Mouse (Mus musculus): ENCODE data around the gene A630076J17Rik. TPM values are rescaled to one million over a fixed set of nuclear protein-coding genes. Genes with fewer than 3 reads are reported as not detected.

The A630076J17Rik gene
- polyA plus RNA-seq, 1 experiment from 2014 or later, result not detected

- Histone ChIP-seq H3K4me1 (ENCODE audit: control insufficient read depth, insufficient read depth, low read length) (peaks cover 6% of the 10 kb centered on the region; the same call in 1 of the 2 replicates), H3K4me2 (no peak overlapping the region), H3K27ac (ENCODE audit: low read depth, low read length) (no peak overlapping the region), H3K36me3 (ENCODE audit: control insufficient read depth, insufficient read depth, low read length) (no peaks in the 10 kb centered on the region), H3K4me3 (ENCODE audit: low read depth, low read length) (no peak overlapping the region), H3K9me3 (replicated peaks; ENCODE audit: control insufficient read depth, low read length) (no peaks in the 10 kb centered on the region), H3K9ac (ENCODE audit: low read depth, low read length) (no peak overlapping the region), H3K27me3 (ENCODE audit: control insufficient read depth, insufficient read depth, low read length) (0 out of 2 replicates have a peak, but pooled peaks cover 3% of the 10 kb centered on the region)
- no peak for ATAC-seq (replicated peaks; ENCODE audit: insufficient number of reproducible peaks, low FRiP score, low TSS enrichment)
- WGBS (ENCODE audit: insufficient replicate concordance), result 49% methylated on average over 5 of the region's 5 CpGs
These were observed 44.9 kb downstream of the A630076J17Rik start for GRCm38 (mm10) chr3:107275351-107275750.

GRCm38 (mm10) chr3:107275996-107276395 is 45.6 kb downstream of the A630076J17Rik start:
- 60% methylated on average over 4 of the region's 4 CpGs for WGBS (ENCODE audit: insufficient replicate concordance)
- ATAC-seq (replicated peaks; ENCODE audit: insufficient number of reproducible peaks, low FRiP score, low TSS enrichment), result no peak
- H3K4me2 ChIP-seq, result no peak overlapping the region

GRCm38 (mm10) chr3:107276626-107277025 is 46.2 kb downstream of the A630076J17Rik start:
- Histone ChIP-seq H3K4me3 (ENCODE audit: low read depth, low read length) (no peak overlapping the region), H3K4me2 (no peak overlapping the region), H3K27me3 (ENCODE audit: control insufficient read depth, insufficient read depth, low read length) (0 out of 2 replicates have a peak, but pooled peaks cover 3% of the 10 kb centered on the region), H3K9ac (ENCODE audit: low read depth, low read length) (no peak overlapping the region), H3K27ac (ENCODE audit: low read depth, low read length) (no peak overlapping the region), H3K9me3 (replicated peaks; ENCODE audit: control insufficient read depth, low read length) (no peaks in the 10 kb centered on the region), H3K4me1 (ENCODE audit: control insufficient read depth, insufficient read depth, low read length) (peaks cover 6% of the 10 kb centered on the region; the same call in 1 of the 2 replicates), H3K36me3 (ENCODE audit: control insufficient read depth, insufficient read depth, low read length) (no peaks in the 10 kb centered on the region)
- ATAC-seq (replicated peaks; ENCODE audit: insufficient number of reproducible peaks, low FRiP score, low TSS enrichment), result no peak
- WGBS (ENCODE audit: insufficient replicate concordance), result 78% methylated on average over 3 of the region's 3 CpGs

More at GRCm38 (mm10) chr3:107275996-107276395, 45.6 kb downstream of the A630076J17Rik start:
- Histone ChIP-seq H3K9me3 (replicated peaks; ENCODE audit: control insufficient read depth, low read length) (no peaks in the 10 kb centered on the region), H3K36me3 (ENCODE audit: control insufficient read depth, insufficient read depth, low read length) (no peaks in the 10 kb centered on the region), H3K9ac (ENCODE audit: low read depth, low read length) (no peak overlapping the region), H3K4me1 (ENCODE audit: control insufficient read depth, insufficient read depth, low read length) (peaks cover 6% of the 10 kb centered on the region; the same call in 1 of the 2 replicates), H3K27ac (ENCODE audit: low read depth, low read length) (no peak overlapping the region), H3K4me3 (ENCODE audit: low read depth, low read length) (no peak overlapping the region), H3K27me3 (ENCODE audit: control insufficient read depth, insufficient read depth, low read length) (0 out of 2 replicates have a peak, but pooled peaks cover 3% of the 10 kb centered on the region)

GRCm38 (mm10) chr3:107278479-107279269 is 48.3 kb downstream of the A630076J17Rik start, which contains the start of gene Lamtor5:
Gene Lamtor5, plus strand, starts transcription at chr3:107278858.
- 4% methylated on average over 43 of the region's 43 CpGs for WGBS (ENCODE audit: insufficient replicate concordance)
- peak within 1 kb of the TSS; percentile 87 for H3K9ac ChIP-seq (ENCODE audit: low read depth, low read length)
- H3K9me3 ChIP-seq (replicated peaks; ENCODE audit: control insufficient read depth, low read length), result no peaks in the 10 kb centered on the region
- peak; percentile 82 for ATAC-seq (replicated peaks; ENCODE audit: insufficient number of reproducible peaks, low FRiP score, low TSS enrichment)
- H3K27ac ChIP-seq (ENCODE audit: low read depth, low read length), result no peak within 1 kb of the TSS
- H3K4me1 ChIP-seq (ENCODE audit: control insufficient read depth, insufficient read depth, low read length), result peaks cover 6% of the 10 kb centered on the region; the same call in 1 of the 2 replicates
- H3K27me3 ChIP-seq (ENCODE audit: control insufficient read depth, insufficient read depth, low read length), result 0 out of 2 replicates have a peak, but pooled peaks cover 3% of the 10 kb centered on the region
- peaks cover 8% of the 10 kb centered on the region for H3K36me3 ChIP-seq (ENCODE audit: control insufficient read depth, insufficient read depth, low read length)
- peak within 1 kb of the TSS; percentile 92 for H3K4me3 ChIP-seq (ENCODE audit: low read depth, low read length)
- H3K4me2 ChIP-seq, result peak within 1 kb of the TSS; percentile 60

Other genes with a start within 250 kb of the A630076J17Rik start
- gene Kcna3, start 194.4 kb upstream of the A630076J17Rik start, polyA plus RNA-seq (2014; fragmentation: Nextera tagmentation; extraction: Ambion mirVana), result 0.82 and 1.4 TPM in 2 replicates
- gene Kcna2, start 129.5 kb upstream of the A630076J17Rik start, polyA plus RNA-seq (2014; fragmentation: Nextera tagmentation; extraction: Ambion mirVana), result 0.06 and 0.13 TPM in 2 replicates
- gene Kcna10, start 47.6 kb upstream of the A630076J17Rik start, polyA plus RNA-seq (2014; fragmentation: Nextera tagmentation; extraction: Ambion mirVana), result not detected in 2 replicates
- 0.17 TPM in 1 of 2 replicates, not detected in the other for gene Cym, start 8.9 kb upstream of the A630076J17Rik start, polyA plus RNA-seq (2014; fragmentation: Nextera tagmentation; extraction: Ambion mirVana)
- gene Prok1, start 9.1 kb downstream of the A630076J17Rik start, polyA plus RNA-seq (2014; fragmentation: Nextera tagmentation; extraction: Ambion mirVana), result not detected in 2 replicates
- 153 and 156 TPM in 2 replicates for gene Lamtor5, start 48.2 kb downstream of the A630076J17Rik start, polyA plus RNA-seq (2014; fragmentation: Nextera tagmentation; extraction: Ambion mirVana)
- 1.5 and 3.0 TPM in 2 replicates for gene Slc16a4, start 60.6 kb downstream of the A630076J17Rik start, polyA plus RNA-seq (2014; fragmentation: Nextera tagmentation; extraction: Ambion mirVana)
- gene Rbm15, start 103.1 kb downstream of the A630076J17Rik start, polyA plus RNA-seq (2014; fragmentation: Nextera tagmentation; extraction: Ambion mirVana), result 13.6 and 14.1 TPM in 2 replicates
- 0.17 and 0.18 TPM in 2 replicates for gene Kcnc4, start 228.9 kb downstream of the A630076J17Rik start, polyA plus RNA-seq (2014; fragmentation: Nextera tagmentation; extraction: Ambion mirVana)